Mouse (Mus musculus): ENCODE data around the gene Tnfaip1.

The Tnfaip1 gene

GRCm38 (mm10) chr11:78499004-78499403 is 37.1 kb downstream of the Tnfaip1 start, which contains the start of gene Vtn:
Gene Vtn (plus strand): TSS chr11:78499091.
- no peak for DNase-seq

- DNase-seq, result peak; percentile 94 to 96
Observed at GRCm38 (mm10) chr11:78497544-78498522, 38.3 kb downstream of the Tnfaip1 start, which contains the start of gene Sarm1. Gene Sarm1 (minus strand): TSS chr11:78497754.

DNA sequence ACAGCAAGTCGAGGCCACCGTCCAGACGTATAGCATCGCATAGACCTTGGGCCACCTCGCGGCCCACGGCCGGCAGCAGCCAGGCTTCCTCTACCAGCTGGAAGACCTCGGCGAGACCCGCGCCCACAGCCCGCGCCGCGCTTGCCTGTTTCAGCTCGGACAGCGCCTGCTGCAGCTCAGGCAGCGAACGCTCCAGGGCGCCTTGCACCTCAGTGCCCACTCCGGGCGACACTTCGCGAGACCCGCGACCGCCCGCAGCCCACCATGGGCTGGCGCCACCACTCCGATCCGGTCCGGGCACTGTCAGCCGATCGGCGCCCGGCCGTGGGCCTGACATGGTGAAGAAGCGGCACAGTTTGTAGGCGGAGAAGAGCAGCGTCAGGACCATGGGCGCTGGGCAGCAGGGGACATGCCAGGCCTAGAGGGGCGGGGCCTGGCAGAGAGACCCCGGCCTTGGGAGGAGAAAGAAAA is 39.0 kb downstream of the Tnfaip1 start:
- DNase-seq, result peak; percentile 20 to 29

DNA sequence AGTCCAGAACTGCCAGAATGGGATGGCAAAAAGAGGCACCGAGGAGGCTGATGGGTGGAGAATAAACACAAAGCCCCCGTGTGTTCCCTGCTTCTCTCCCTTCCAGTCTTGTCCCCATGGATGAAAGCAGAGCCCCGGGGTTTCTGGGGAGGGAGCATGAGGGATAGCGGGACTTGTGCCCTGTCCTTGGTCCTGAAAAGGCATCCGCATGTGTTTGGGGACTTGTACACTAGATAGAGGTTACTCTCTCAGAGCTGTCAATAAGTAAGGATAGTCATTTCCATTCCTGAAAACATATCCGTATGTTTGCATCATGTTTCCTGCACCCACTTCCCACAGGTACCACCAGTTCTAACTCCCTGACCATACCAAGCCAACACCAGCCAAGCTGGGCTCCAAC is 40.2 kb downstream of the Tnfaip1 start:
- DNase-seq, result no peak

DNA sequence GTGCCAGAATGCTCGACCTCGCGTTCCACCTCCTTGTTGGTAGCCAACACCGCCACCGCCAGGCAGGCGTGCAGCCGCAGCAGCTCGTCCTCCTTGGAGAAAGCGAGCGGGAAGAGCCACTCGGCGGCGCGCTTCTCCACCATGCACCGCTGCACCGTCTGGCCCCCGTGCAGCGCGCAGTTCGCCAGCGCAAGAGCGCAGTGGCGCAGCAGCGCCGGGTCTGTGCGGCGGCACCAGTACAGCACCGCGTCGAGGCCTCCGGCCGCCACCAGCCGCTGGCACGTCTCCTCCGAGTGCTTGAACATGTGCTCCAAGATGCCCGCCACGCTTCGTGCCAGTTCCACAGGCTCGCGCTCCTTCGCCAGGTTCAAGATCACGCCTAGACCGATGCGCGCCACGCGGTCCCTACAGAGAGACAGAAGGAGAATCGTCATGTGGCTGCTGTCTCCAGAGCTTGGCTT is 45.3 kb downstream of the Tnfaip1 start:
- no peak for DNase-seq

GRCm38 (mm10) chr11:78488168-78488567 is 48.0 kb downstream of the Tnfaip1 start:
- peak in 1 of 2 experiments; percentile 29 for DNase-seq

GRCm38 (mm10) chr11:78483639-78484038 is 52.5 kb downstream of the Tnfaip1 start:
- DNase-seq, result no peak

DNA sequence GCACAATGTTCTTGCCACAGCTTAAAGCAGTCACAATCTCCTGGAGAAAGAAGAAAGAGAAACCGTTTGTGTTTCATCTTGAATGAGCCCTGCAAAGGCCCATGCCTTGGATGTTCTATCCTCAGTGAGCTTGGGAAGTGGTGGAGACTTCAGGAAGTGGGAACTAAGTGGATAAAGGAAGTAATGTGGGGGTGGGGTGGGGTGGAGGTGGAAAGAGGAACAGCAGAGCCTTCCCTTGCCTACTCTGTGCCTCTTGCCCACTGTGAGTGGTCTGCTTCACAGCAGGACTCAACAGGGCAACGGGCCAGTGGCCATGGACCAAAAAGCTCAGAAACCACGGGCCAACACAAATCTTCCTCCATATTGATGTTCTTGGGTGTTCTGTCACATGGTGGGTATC is 60.8 kb downstream of the Tnfaip1 start:
- no peak for DNase-seq

All from thymus, adult 18-20 months (tissue).